Mouse (Mus musculus): ENCODE data around the gene Mrgpra1. TPM values are rescaled to one million over a fixed set of nuclear protein-coding genes. Genes with fewer than 3 reads are reported as not detected.

The Mrgpra1 gene
- not detected for polyA plus RNA-seq (2015; fragmentation: Illumina TruSeq; extraction: RNeasy Lipid Tissue Mini Kit (QIAGEN cat#74804); ENCODE audit: insufficient read depth, low read depth, low replicate concordance)

GRCm38 (mm10) chr7:47354140-47354539 is at the start of gene Mrgpra1:
Mrgpra1 (minus strand) TSS chr7:47354240.

Other genes with a start within 250 kb of the Mrgpra1 start
- not detected for gene Ptpn5, start 220.6 kb downstream of the Mrgpra1 start, polyA plus RNA-seq (2015; fragmentation: Illumina TruSeq; extraction: RNeasy Lipid Tissue Mini Kit (QIAGEN cat#74804); ENCODE audit: insufficient read depth, low read depth, low replicate concordance)
- not detected for gene Mrgpra6, start 149.3 kb downstream of the Mrgpra1 start, polyA plus RNA-seq (2015; fragmentation: Illumina TruSeq; extraction: RNeasy Lipid Tissue Mini Kit (QIAGEN cat#74804); ENCODE audit: insufficient read depth, low read depth, low replicate concordance)
- not detected for gene Mrgpra9, start 101.4 kb downstream of the Mrgpra1 start, polyA plus RNA-seq (2015; fragmentation: Illumina TruSeq; extraction: RNeasy Lipid Tissue Mini Kit (QIAGEN cat#74804); ENCODE audit: insufficient read depth, low read depth, low replicate concordance)
- gene Mrgpra2a, start 97.9 kb upstream of the Mrgpra1 start, polyA plus RNA-seq (2015; fragmentation: Illumina TruSeq; extraction: RNeasy Lipid Tissue Mini Kit (QIAGEN cat#74804); ENCODE audit: insufficient read depth, low read depth, low replicate concordance), result not detected
- gene Mrgpra2b, start 174.6 kb upstream of the Mrgpra1 start, polyA plus RNA-seq (2015; fragmentation: Illumina TruSeq; extraction: RNeasy Lipid Tissue Mini Kit (QIAGEN cat#74804); ENCODE audit: insufficient read depth, low read depth, low replicate concordance), result not detected
- gene Mrgpra3, start 247.1 kb upstream of the Mrgpra1 start, polyA plus RNA-seq (2015; fragmentation: Illumina TruSeq; extraction: RNeasy Lipid Tissue Mini Kit (QIAGEN cat#74804); ENCODE audit: insufficient read depth, low read depth, low replicate concordance), result not detected